Mouse (Mus musculus) small intestine, adult 2 months (tissue): ENCODE data around the gene Olfr1447.

Experiments
- CTCF ChIP-seq: fragments of 200-500 bp; IDR thresholded peaks from 2 replicates; pipeline ENCODE4 v1.5.1; 2012; ENCODE audit warnings: low read depth, mild to moderate bottlenecking, control low read depth, inconsistent platforms, low read length, moderate library complexity, mixed read lengths; ENCODE audit not compliant: insufficient replicate concordance, insufficient read length; ENCODE audit errors: extremely low read depth
- POLR2A ChIP-seq: fragments of 200-500 bp; IDR thresholded peaks from 2 replicates; pipeline ENCODE4 v1.6.1; 2012; ENCODE audit warnings: low read depth, mild to moderate bottlenecking, control low read depth, inconsistent platforms, low read length, moderate library complexity

DNA sequence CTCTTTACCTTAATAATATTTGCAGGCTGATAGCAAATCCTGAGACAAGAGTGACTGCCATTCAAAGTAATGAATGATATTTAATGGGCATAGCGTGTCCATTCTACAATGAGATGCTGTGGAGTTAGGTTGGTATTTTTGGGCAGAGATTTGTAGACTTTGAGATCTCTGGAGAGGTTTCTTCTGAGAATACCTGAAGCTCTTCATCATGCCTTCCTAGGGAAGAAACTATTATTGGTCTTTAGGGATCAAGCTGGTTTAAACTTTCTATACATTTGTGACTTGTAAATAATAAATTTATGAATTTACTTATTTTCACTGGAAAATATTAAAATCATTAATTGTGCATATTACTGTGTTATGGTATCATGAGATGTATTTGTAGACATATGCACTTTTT, 10.1 kb downstream of the Olfr1447 start, which contains the start of gene Olfr1446:
- TF ChIP-seq CTCF (no peak), POLR2A (no peak)
